Mouse (Mus musculus): ENCODE measurements around the gene Anapc2.

Gene Anapc2

GRCm38 (mm10) chr2:25271827-25272511 lies at the start of gene Anapc2, which contains the start of gene Ssna1:
Anapc2 (plus strand) TSS chr2:25272478.
Ssna1 (minus strand) TSS chr2:25272438.
- peak; percentile 97 for DNase-seq

- peak; percentile 83 for DNase-seq
Observed at GRCm38 (mm10) chr2:25223681-25224491, 48.4 kb upstream of the Anapc2 start.

GRCm38 (mm10) chr2:25224492-25224765 lies 47.8 kb upstream of the Anapc2 start, which contains the start of gene Tubb4b:
Tubb4b (minus strand) TSS chr2:25224702.
- no peak for DNase-seq

- DNase-seq, result peak; percentile 100
Observed at GRCm38 (mm10) chr2:25224766-25225752, 47.2 kb upstream of the Anapc2 start.

DNA sequence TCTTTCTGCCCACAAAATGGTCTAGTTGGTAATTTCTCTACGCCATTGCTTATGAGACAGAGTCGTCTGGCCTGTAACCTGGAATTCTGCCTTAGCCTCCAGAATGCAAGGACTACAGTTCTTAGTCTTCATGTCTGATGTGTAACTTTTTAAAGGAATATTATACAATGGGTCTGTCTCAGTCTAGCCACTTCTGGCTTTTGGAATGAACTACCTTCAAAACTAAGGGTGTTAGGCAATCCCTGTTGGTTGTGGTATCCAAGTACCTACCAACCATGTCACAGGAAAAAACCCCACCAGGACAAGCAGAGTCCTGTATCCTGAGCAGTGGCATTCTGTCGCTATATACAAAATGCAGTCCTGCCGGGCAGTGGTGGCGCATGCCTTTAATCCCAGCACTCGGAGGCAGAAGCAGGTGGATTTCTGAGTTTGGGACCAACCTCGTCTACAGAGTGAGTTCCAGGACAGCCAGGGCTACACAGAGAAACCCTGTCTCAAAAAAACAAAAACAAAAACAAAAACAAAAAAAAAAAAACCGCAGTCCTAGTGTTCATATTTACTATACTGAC lies 46.4 kb upstream of the Anapc2 start:
- no peak for DNase-seq

GRCm38 (mm10) chr2:25226864-25227263 lies 45.4 kb upstream of the Anapc2 start:
- peak; percentile 83 for DNase-seq

GRCm38 (mm10) chr2:25227406-25227805 lies 44.9 kb upstream of the Anapc2 start:
- no peak for DNase-seq

GRCm38 (mm10) chr2:25228431-25228889 lies 43.8 kb upstream of the Anapc2 start:
- peak; percentile 90 for DNase-seq

DNA sequence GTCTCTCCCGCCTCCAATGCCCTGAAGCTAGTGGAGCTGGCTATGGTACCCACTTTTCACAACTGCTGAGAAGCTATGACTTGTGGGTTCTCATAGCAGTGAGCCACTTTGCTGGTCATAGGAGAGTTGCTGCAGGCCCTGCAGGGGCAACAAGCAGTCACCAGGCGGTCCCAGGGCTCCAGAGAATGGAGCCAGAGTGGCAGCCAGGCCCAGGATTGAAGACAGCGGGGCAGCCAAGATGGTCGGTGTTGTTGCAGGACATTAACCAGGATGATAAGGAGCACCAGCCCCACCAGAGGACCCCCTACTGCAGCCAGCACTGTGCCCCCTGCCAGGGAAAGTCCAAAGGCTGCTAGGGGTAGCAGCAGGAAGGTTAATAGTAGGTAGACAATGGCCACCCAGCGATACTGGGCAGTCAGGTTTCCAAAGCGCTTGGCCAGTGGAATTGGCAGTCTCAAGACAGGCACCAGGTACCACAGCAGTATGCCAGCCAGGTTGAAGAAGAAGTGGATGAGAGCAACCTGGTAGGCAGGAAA lies 43.2 kb upstream of the Anapc2 start:
- DNase-seq, result no peak

- DNase-seq, result no peak
Observed at GRCm38 (mm10) chr2:25229582-25229981, 42.7 kb upstream of the Anapc2 start.

- DNase-seq, result no peak
Observed at GRCm38 (mm10) chr2:25230581-25230980, 41.7 kb upstream of the Anapc2 start.

DNA sequence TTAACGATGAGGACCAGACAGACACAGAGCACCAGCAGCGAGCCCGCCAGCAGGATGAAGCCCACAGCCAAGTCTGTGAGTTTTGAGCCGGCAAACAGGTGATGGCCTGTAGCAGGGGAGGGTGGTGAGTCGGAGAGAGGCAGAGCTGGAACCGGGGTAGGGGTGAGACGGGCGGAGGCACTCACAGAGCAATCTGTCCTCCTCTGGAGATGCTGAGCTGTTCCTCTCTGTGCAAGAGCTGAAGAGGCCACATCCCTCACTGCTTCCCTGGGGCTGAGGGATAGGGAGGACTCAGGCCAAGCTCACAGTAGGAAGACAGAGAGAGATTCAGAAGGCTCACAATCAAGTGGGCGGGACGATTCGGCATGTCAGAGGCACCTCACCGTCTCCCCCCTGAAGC lies 41.2 kb upstream of the Anapc2 start:
- no peak for DNase-seq

DNA sequence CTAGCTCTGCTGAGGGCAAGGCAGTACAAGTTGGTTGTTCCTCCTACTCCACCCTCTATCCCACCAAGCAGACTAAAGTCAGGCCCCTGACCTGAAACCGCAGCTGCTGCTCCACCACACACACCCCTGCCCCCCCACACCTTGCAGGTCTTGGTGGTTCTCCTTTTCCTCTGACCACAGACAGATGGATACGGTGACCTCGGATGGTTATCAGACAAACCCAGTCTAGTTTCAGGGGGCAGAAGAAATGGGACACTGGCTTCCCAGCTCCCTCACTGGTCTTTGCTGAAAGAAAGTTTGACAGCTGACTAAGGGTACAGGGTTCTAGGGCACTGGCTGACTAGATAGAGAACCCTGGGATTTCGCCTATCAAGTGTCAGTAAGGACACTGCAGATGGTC lies 38.9 kb upstream of the Anapc2 start:
- DNase-seq, result no peak

GRCm38 (mm10) chr2:25234050-25234449 lies 38.2 kb upstream of the Anapc2 start, which contains the start of gene Slc34a3:
Slc34a3 (minus strand) TSS chr2:25234364.
- no peak for DNase-seq

GRCm38 (mm10) chr2:25234551-25235220 lies 37.6 kb upstream of the Anapc2 start:
- DNase-seq, result no peak

DNA sequence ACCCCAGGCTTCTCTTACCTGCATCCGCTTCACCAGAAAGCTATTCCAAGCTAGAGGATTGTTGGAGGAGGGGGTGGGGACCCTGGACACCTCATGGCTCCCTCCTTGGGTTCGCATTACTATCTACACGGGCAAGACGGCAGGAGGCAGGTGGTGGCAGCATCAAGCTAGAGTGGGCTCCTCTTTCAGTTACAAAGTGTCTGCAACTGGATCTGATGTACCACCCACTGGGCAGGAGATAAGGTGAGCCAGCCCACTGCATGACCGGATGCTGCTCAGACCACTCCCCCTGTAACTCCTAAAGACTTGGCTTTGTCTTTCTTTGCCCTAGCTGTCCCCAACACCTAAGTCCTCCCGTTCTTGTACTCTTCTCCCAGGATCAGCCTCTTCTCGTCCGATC lies 35.7 kb upstream of the Anapc2 start, which contains the start of gene Rnf224:
TSS of gene Rnf224 (minus strand) at position 174 of the 400 bp plus-strand sequence.
- no peak for DNase-seq

- no peak for DNase-seq
Observed at GRCm38 (mm10) chr2:25237522-25237921, 34.8 kb upstream of the Anapc2 start.

DNA sequence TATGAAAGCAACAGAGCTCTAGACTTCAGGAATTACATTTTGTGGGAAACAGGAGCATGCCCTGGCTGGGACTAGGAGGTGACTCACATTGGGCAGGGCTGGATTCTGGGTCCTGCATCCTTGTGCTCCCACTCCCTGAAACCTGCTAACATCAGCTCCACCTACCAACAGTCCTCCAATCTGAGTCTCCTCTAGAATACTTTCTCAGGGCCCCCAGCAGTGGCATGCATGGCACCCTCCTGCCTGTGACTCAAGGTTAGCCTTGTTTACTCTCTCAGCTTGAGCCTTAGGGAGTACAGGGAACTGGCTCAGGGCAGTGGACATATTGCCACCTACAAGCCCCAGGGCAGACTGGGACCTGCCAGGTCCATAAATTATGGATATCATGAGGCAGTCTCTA lies 34.2 kb upstream of the Anapc2 start:
- no peak for DNase-seq

DNA sequence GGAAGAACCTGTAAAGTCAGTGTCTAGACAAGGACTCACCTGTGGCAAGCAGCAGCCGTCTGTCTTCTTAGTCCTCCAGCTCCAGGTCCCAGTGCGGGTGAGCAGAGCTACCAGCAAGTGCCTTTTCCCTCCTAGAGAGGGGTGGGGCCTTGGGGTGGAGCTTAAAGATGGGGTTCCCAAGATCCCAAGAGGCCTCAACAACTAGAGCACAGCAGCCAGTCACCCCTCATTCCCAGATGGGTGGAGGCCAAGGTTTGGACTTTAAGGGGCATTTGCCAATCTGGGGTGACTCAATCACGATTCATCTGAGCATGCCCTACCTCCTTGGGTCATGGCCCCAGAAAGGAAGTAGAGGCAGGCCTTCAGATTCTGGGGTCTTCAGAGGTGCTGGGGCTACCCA lies 32.5 kb upstream of the Anapc2 start:
- DNase-seq, result no peak

DNA sequence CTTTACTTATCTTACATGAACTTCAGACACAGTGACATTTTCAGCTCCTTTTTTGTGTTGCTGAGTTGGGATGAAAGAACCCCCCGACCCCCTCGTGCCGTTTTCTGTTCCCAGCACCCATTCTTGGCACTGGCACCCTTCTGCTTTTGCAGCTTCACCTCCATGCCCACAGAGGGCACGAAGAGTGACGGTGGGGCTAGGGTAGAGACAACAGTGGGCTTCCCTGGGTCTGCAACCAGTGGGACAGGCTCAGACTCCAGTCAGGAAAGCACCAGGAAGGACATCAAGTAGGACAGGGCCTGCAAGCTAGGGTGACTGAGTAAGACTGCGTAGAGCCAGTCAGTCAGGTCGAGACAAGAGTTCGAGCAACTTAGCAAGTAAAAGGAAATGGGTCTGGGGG lies 32.0 kb upstream of the Anapc2 start:
- no peak for DNase-seq

GRCm38 (mm10) chr2:25240723-25241437 lies 31.4 kb upstream of the Anapc2 start:
- DNase-seq, result peak; percentile 69

Data from layer of hippocampus, adult 9-11 months (tissue).